Mouse (Mus musculus) spleen, adult 2 months (tissue): Measurements from ENCODE around the gene Zfp691.

Experiments
- CTCF ChIP-seq: fragments of 200-500 bp; IDR thresholded peaks from 2 replicates; pipeline ENCODE4 v1.5.1; 2011; ENCODE audit warnings: mild to moderate bottlenecking, inconsistent platforms; ENCODE audit not compliant: insufficient read depth, insufficient read length, insufficient replicate concordance; ENCODE audit errors: extremely low read depth
- POLR2A ChIP-seq: fragments of 200-500 bp; IDR thresholded peaks from 2 replicates; pipeline ENCODE4 v1.6.1; 2011; ENCODE audit warnings: low read depth, low read length, inconsistent platforms

DNA sequence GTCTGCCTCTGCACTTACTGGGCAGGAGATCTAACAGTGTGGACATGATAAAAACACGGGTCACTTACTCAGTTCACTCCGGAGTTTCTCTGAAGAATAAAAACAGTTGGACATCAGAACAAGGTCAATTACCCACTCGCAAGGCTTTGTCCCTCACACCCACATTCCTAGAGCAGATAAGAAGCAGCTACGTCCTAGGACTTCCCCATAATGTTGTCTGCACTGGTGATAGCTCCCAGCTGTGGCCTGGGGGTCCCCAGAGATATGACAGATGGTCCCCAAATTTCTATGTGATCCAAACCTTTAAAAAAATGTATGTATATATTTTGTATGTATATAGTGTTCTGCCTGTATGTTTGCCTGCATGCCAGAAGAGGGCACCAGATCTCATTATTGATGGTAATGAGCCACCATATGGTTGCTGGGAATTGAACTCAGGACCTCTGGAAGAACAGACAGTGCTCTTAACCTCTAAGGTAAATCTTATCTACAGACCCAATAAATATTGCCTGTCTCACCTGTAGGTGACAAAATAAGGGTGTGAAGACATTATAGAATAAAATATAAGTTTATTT lies 6.2 kb upstream of the Zfp691 start:
- no peak for TF ChIP-seq CTCF
- no peak for TF ChIP-seq POLR2A
